Mouse (Mus musculus): ENCODE data around the gene Tvp23a. TPM values are rescaled to one million over a fixed set of nuclear protein-coding genes. Genes with fewer than 3 reads are reported as not detected.

The Tvp23a gene
- polyA plus RNA-seq, 1 experiment from 2014 or later, result 3.3 TPM

DNA sequence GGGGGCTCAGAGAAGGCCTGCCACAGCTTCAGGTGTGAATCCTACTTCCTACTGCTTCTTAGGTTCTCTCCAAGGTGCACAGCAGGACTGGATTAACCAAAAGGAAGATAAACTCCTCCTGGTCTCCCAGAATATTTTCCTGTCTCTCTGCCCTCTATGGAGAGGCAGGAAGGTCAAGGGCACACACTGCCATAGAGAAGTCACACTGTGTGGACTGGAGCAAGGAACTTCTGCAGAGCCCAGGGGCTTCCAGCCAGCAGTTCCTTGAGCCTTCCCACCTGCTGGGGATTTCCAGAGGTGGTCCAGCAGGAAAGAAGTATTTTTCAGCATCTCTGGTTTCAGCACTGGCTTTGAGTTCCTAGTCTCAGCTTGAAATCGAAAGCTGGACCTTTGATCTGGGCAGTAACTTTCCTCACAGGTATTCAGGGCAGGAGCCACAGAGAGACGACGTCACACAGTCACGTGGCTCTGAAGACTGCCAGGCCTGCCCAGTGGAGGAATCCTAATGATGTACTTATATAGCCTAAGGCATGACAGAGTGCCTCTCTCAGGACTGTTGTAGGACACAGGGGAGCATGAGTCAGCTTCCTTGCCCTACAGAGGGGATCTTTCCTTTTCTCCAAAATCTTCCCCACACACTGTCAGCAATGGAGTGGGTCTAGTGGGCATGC lies 18.0 kb upstream of the Tvp23a start:
- no peak for ATAC-seq (replicated peaks; ENCODE audit: extremely low read depth, insufficient read depth, low FRiP score)
- Histone ChIP-seq H3K9ac (ENCODE audit: low read length) (no peak overlapping the region), H3K36me3 (ENCODE audit: control insufficient read depth, insufficient read depth) (no peaks in the 10 kb centered on the region), H3K4me1 (ENCODE audit: control insufficient read depth, insufficient read depth, low read length) (no peaks in the 10 kb centered on the region), H3K9me3 (replicated peaks; ENCODE audit: control insufficient read depth, low read length) (no peaks in the 10 kb centered on the region), H3K4me3 (ENCODE audit: low read length) (no peak overlapping the region), H3K4me2 (ENCODE audit: low read depth, low read length) (no peak overlapping the region), H3K27ac (ENCODE audit: low read length) (no peak overlapping the region), H3K27me3 (ENCODE audit: control insufficient read depth, insufficient read depth, low read length) (no peaks in the 10 kb centered on the region)
- WGBS, result 16% methylated on average over 4 of the region's 4 CpGs

DNA sequence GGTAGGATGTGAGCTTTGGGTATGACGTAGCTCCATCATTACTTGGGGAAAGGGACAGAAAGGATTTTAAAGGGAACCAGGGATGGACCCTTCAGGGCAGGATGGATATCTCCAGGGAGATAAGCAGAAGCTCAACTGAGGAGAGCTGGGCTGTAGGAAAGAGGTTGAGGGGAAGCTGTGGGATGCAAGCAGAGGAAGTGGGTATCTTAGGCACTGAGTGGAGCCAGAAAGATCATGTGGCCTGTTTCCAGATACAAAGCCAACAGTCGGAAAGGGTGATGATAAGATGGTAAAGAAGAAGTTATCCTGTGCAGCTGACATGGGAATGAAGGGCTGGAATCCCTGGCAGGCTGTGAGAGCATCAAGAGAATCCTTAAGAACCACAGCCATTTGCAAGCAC lies 14.0 kb upstream of the Tvp23a start:
- 56% methylated on average over 2 of the region's 2 CpGs for WGBS
- Histone ChIP-seq H3K27me3 (ENCODE audit: control insufficient read depth, insufficient read depth, low read length) (no peaks in the 10 kb centered on the region), H3K4me1 (ENCODE audit: control insufficient read depth, insufficient read depth, low read length) (no peaks in the 10 kb centered on the region), H3K36me3 (ENCODE audit: control insufficient read depth, insufficient read depth) (no peaks in the 10 kb centered on the region), H3K9me3 (replicated peaks; ENCODE audit: control insufficient read depth, low read length) (no peaks in the 10 kb centered on the region), H3K4me3 (ENCODE audit: low read length) (no peak overlapping the region), H3K9ac (ENCODE audit: low read length) (no peak overlapping the region), H3K27ac (ENCODE audit: low read length) (no peak overlapping the region), H3K4me2 (ENCODE audit: low read depth, low read length) (no peak overlapping the region)
- ATAC-seq (replicated peaks; ENCODE audit: extremely low read depth, insufficient read depth, low FRiP score), result no peak

DNA sequence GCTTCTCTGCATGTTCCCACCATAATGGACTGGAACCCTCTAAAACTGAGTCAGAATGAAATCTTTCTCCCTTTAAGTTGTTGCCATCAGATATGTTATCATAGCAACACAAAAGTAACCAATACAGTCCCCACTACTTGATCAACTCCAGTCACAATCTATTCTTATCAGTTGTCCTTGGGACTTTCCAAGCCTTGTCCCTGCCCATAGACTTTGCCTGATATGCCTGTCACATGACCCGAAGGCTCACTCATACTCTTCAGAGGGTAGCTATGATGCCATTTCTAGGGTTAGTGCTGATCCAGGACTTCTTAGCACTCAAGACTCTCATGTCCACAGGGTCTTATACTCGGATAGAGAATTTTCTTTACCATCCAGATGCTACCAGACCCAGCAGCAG lies 13.0 kb upstream of the Tvp23a start:
- Histone ChIP-seq H3K27ac (ENCODE audit: low read length) (no peak overlapping the region), H3K4me1 (ENCODE audit: control insufficient read depth, insufficient read depth, low read length) (no peaks in the 10 kb centered on the region), H3K9me3 (replicated peaks; ENCODE audit: control insufficient read depth, low read length) (no peaks in the 10 kb centered on the region), H3K27me3 (ENCODE audit: control insufficient read depth, insufficient read depth, low read length) (no peaks in the 10 kb centered on the region), H3K9ac (ENCODE audit: low read length) (no peak overlapping the region), H3K4me2 (ENCODE audit: low read depth, low read length) (no peak overlapping the region), H3K4me3 (ENCODE audit: low read length) (no peak overlapping the region), H3K36me3 (ENCODE audit: control insufficient read depth, insufficient read depth) (no peaks in the 10 kb centered on the region)
- no peak for ATAC-seq (replicated peaks; ENCODE audit: extremely low read depth, insufficient read depth, low FRiP score)
- WGBS, result 69% methylated on average over 2 of the region's 2 CpGs

- Histone ChIP-seq H3K4me2 (ENCODE audit: low read depth, low read length) (no peak overlapping the region), H3K9me3 (replicated peaks; ENCODE audit: control insufficient read depth, low read length) (no peaks in the 10 kb centered on the region), H3K9ac (ENCODE audit: low read length) (no peak overlapping the region), H3K27ac (ENCODE audit: low read length) (no peak overlapping the region), H3K36me3 (ENCODE audit: control insufficient read depth, insufficient read depth) (no peaks in the 10 kb centered on the region), H3K27me3 (ENCODE audit: control insufficient read depth, insufficient read depth, low read length) (0 out of 2 replicates have a peak, but pooled peaks cover 5% of the 10 kb centered on the region), H3K4me1 (ENCODE audit: control insufficient read depth, insufficient read depth, low read length) (peaks cover 19% of the 10 kb centered on the region), H3K4me3 (ENCODE audit: low read length) (no peak overlapping the region)
- no peak for ATAC-seq (replicated peaks; ENCODE audit: extremely low read depth, insufficient read depth, low FRiP score)
- 71% methylated on average over 3 of the region's 3 CpGs for WGBS
These were observed 7.4 kb upstream of the Tvp23a start for GRCm38 (mm10) chr16:10454583-10454974.

GRCm38 (mm10) chr16:10453872-10454582 lies 6.9 kb upstream of the Tvp23a start:
- no peak for ATAC-seq (replicated peaks; ENCODE audit: extremely low read depth, insufficient read depth, low FRiP score)
- Histone ChIP-seq H3K9me3 (replicated peaks; ENCODE audit: control insufficient read depth, low read length) (no peaks in the 10 kb centered on the region), H3K27me3 (ENCODE audit: control insufficient read depth, insufficient read depth, low read length) (0 out of 2 replicates have a peak, but pooled peaks cover 5% of the 10 kb centered on the region), H3K4me1 (ENCODE audit: control insufficient read depth, insufficient read depth, low read length) (peaks cover 19% of the 10 kb centered on the region), H3K36me3 (ENCODE audit: control insufficient read depth, insufficient read depth) (no peaks in the 10 kb centered on the region), H3K4me2 (ENCODE audit: low read depth, low read length) (no peak overlapping the region), H3K27ac (ENCODE audit: low read length) (no peak overlapping the region), H3K9ac (ENCODE audit: low read length) (no peak overlapping the region), H3K4me3 (ENCODE audit: low read length) (no peak overlapping the region)
- 82% methylated on average over 6 of the region's 6 CpGs for WGBS

GRCm38 (mm10) chr16:10452445-10452896 lies 5.3 kb upstream of the Tvp23a start:
- Histone ChIP-seq H3K9ac (ENCODE audit: low read length) (no peak overlapping the region), H3K36me3 (ENCODE audit: control insufficient read depth, insufficient read depth) (no peaks in the 10 kb centered on the region), H3K9me3 (replicated peaks; ENCODE audit: control insufficient read depth, low read length) (no peaks in the 10 kb centered on the region), H3K27ac (ENCODE audit: low read length) (peak overlapping the region; percentile 38; the same call in 1 of the 2 replicates), H3K4me2 (ENCODE audit: low read depth, low read length) (peak overlapping the region; percentile 31; the same call in 1 of the 2 replicates), H3K4me1 (ENCODE audit: control insufficient read depth, insufficient read depth, low read length) (peaks cover 19% of the 10 kb centered on the region), H3K4me3 (ENCODE audit: low read length) (no peak overlapping the region), H3K27me3 (ENCODE audit: control insufficient read depth, insufficient read depth, low read length) (0 out of 2 replicates have a peak, but pooled peaks cover 5% of the 10 kb centered on the region)
- peak; percentile 90 for ATAC-seq (replicated peaks; ENCODE audit: extremely low read depth, insufficient read depth, low FRiP score)
- 8% methylated on average over 8 of the region's 8 CpGs for WGBS

DNA sequence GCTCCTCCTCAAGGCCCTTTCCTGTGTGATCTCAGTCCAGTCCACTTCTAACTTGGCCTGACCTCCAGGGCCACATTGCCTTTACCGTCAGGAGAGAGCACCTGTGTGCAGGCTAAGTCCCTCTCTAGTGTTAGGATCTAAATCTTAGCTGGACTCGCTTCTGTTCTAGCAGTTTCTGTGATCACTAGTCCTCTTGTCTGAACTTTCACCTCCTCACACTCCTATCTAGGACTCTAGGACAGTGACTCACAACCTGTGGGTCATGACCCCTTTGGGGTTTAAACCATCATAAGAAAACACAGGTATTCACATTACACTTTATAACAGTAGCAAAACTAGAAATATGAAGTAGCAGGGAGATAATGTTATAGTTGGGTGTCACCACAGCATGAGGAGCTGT lies 4.7 kb upstream of the Tvp23a start:
- H3K27me3 ChIP-seq (ENCODE audit: control insufficient read depth, insufficient read depth, low read length), result 0 out of 2 replicates have a peak, but pooled peaks cover 5% of the 10 kb centered on the region
- H3K36me3 ChIP-seq (ENCODE audit: control insufficient read depth, insufficient read depth), result no peaks in the 10 kb centered on the region
- no peak overlapping the region for H3K4me2 ChIP-seq (ENCODE audit: low read depth, low read length)
- no peak for ATAC-seq (replicated peaks; ENCODE audit: extremely low read depth, insufficient read depth, low FRiP score)
- H3K9ac ChIP-seq (ENCODE audit: low read length), result no peak overlapping the region
- H3K27ac ChIP-seq (ENCODE audit: low read length), result peak overlapping the region; percentile 38; the same call in 1 of the 2 replicates
- H3K4me3 ChIP-seq (ENCODE audit: low read length), result no peak overlapping the region
- 69% methylated on average over 2 of the region's 2 CpGs for WGBS
- H3K4me1 ChIP-seq (ENCODE audit: control insufficient read depth, insufficient read depth, low read length), result peaks cover 19% of the 10 kb centered on the region
- no peaks in the 10 kb centered on the region for H3K9me3 ChIP-seq (replicated peaks; ENCODE audit: control insufficient read depth, low read length)

DNA sequence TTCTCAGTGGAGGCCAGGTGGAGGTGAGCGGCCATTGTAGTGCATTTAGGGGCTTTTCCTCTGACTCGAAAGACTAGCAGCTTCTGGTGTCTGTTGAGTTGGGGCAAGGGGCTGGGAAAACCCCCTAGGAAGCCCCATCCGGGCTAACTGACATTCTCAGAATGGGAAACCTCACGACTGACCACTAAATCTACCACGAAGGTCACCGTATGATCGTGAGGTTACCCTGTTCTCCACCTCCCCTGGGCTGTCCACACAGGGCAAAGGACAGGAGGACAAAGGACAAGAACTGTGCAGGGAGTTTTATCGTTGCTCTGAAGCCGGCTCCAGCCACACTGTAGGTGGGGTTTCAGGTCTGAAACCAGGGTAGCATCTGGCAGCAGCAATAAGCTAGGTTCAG lies 1.8 kb upstream of the Tvp23a start:
- Histone ChIP-seq H3K27ac (ENCODE audit: low read length) (no peak overlapping the region), H3K27me3 (ENCODE audit: control insufficient read depth, insufficient read depth, low read length) (0 out of 2 replicates have a peak, but pooled peaks cover 5% of the 10 kb centered on the region), H3K9me3 (replicated peaks; ENCODE audit: control insufficient read depth, low read length) (no peaks in the 10 kb centered on the region), H3K4me3 (ENCODE audit: low read length) (no peak overlapping the region), H3K4me1 (ENCODE audit: control insufficient read depth, insufficient read depth, low read length) (peaks cover 19% of the 10 kb centered on the region), H3K4me2 (ENCODE audit: low read depth, low read length) (no peak overlapping the region), H3K36me3 (ENCODE audit: control insufficient read depth, insufficient read depth) (no peaks in the 10 kb centered on the region), H3K9ac (ENCODE audit: low read length) (no peak overlapping the region)
- 82% methylated on average over 9 of the region's 9 CpGs for WGBS
- no peak for ATAC-seq (replicated peaks; ENCODE audit: extremely low read depth, insufficient read depth, low FRiP score)

DNA sequence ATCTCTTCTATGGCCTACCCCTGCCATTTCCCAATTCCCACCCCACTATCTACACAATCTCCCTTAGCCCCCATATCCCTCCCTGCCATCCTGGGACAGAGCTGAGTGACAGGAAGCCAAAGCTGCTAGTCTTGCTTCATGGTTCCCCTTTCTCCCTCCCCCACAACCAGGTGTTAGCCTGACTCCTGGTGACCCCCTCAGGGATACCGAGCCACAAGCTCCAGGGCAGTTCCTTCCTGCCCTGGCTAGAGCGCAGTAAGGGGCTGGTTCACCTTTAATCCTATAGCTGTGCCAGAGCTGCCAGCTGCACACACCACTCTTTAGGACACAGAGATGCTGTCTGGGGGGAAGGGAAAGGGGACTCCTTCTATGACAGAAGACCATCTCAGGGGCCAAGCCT lies 619 bp upstream of the Tvp23a start:
- H3K4me2 ChIP-seq (ENCODE audit: low read depth, low read length), result peak overlapping the region; percentile 55
- H3K4me3 ChIP-seq (ENCODE audit: low read length), result no peak overlapping the region
- H3K27me3 ChIP-seq (ENCODE audit: control insufficient read depth, insufficient read depth, low read length), result 0 out of 2 replicates have a peak, but pooled peaks cover 2% of the 10 kb centered on the region
- ATAC-seq (replicated peaks; ENCODE audit: extremely low read depth, insufficient read depth, low FRiP score), result no peak
- H3K4me1 ChIP-seq (ENCODE audit: control insufficient read depth, insufficient read depth, low read length), result peaks cover 14% of the 10 kb centered on the region
- H3K36me3 ChIP-seq (ENCODE audit: control insufficient read depth, insufficient read depth), result no peaks in the 10 kb centered on the region
- 71% methylated on average over 2 of the region's 2 CpGs for WGBS
- H3K9me3 ChIP-seq (replicated peaks; ENCODE audit: control insufficient read depth, low read length), result no peaks in the 10 kb centered on the region
- peak overlapping the region; percentile 39 for H3K9ac ChIP-seq (ENCODE audit: low read length)
- no peak overlapping the region for H3K27ac ChIP-seq (ENCODE audit: low read length)
